17 mouse cellular contexts compared by ENCODE assay signal in the genomic region with DNA sequence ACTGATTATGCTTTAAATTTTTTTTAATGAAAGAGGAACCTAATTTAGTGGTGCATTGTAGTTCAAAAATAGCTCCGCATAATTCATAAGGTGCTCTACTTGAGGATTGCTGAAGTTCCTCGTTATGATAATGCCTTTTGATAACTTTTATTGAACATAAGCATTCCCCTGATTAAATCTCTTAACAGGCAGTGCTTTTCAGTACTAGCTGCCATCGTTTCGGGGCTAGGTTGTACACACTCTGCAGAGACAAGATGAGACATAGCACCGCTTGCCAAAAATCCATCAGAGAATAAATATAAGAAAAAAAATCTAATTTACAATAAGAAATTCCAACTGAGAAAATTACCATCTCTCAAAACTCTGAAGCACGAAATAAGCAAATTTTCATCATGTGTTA.
"Had no signal": no experiment of that assay in that cellular context is flagged by ENCODE, and none has a peak within 500 bp of the region (broad histone marks: within the 10 kb centered on the region; RNA-seq: fewer than 3 reads in every experiment).

No protein-coding gene starts in this region.

- ATAC-seq: lung, postnatal 0 days; midbrain, embryonic 13.5 days; midbrain, embryonic 15.5 days had no signal

- DNase-seq: lung, adult 2 months; lung, postnatal 14 days; lung, postnatal 36 days; retina, postnatal 1 day; right cerebral cortex, postnatal 4 days; spleen, adult 18-20 months; thymus, adult 18-20 months; thymus, postnatal 14 days; thymus, postnatal 36 days had no signal

- H3K27ac ChIP-seq: lung, embryonic 15.5 days; macrophage; midbrain, embryonic 13.5 days; midbrain, embryonic 15.5 days; neural tube, embryonic 12.5 days had no signal

- H3K4me2 ChIP-seq: lung, embryonic 15.5 days; midbrain, embryonic 11.5 days; midbrain, embryonic 13.5 days; midbrain, embryonic 15.5 days; neural tube, embryonic 12.5 days had no signal

- H3K4me1 ChIP-seq: lung, embryonic 15.5 days; megakaryocyte, embryonic 14.5 days; midbrain, embryonic 13.5 days; midbrain, embryonic 15.5 days; neural tube, embryonic 12.5 days had no signal

- H3K4me3 ChIP-seq: lung, embryonic 15.5 days; megakaryocyte, embryonic 14.5 days; midbrain, embryonic 13.5 days; midbrain, embryonic 15.5 days; neural tube, embryonic 12.5 days had no signal

- H3K9ac ChIP-seq: lung, embryonic 15.5 days; midbrain, embryonic 13.5 days; midbrain, embryonic 15.5 days; neural tube, embryonic 12.5 days had no signal

- H3K36me3 ChIP-seq: lung, embryonic 15.5 days; midbrain, embryonic 13.5 days; midbrain, embryonic 15.5 days; neural tube, embryonic 12.5 days had no signal

- H3K27me3 ChIP-seq: lung, embryonic 15.5 days; megakaryocyte, embryonic 14.5 days; midbrain, embryonic 13.5 days; midbrain, embryonic 15.5 days; neural tube, embryonic 12.5 days had no signal

- H3K9me3 ChIP-seq: lung, embryonic 15.5 days; megakaryocyte, embryonic 14.5 days; midbrain, embryonic 13.5 days; midbrain, embryonic 15.5 days; neural tube, embryonic 12.5 days had no signal
